Mouse (Mus musculus): ENCODE results near the gene Ptgir.
"Not testable (repeated sequence)": the region's sequence is repeated elsewhere in the genome, so short reads cannot be mapped to it uniquely, and the experiment has no call there.

Ptgir gene

GRCm38 (mm10) chr7:16944808-16945315 is 38.6 kb downstream of the Ptgir start:
- DNase-seq = no peak

- no peak for DNase-seq
Measured at GRCm38 (mm10) chr7:16945419-16945818, 39.1 kb downstream of the Ptgir start.

- DNase-seq = no peak
Measured at GRCm38 (mm10) chr7:16946441-16947348, 40.4 kb downstream of the Ptgir start.

GRCm38 (mm10) chr7:16947349-16947895 is 41.1 kb downstream of the Ptgir start:
- DNase-seq = no peak

GRCm38 (mm10) chr7:16947959-16948361 is 41.7 kb downstream of the Ptgir start:
- DNase-seq = no peak

GRCm38 (mm10) chr7:16948923-16949458 is 42.7 kb downstream of the Ptgir start:
- DNase-seq = no peak

GRCm38 (mm10) chr7:16949908-16950841 is 43.9 kb downstream of the Ptgir start:
- peak; percentile 85 for DNase-seq

GRCm38 (mm10) chr7:16950861-16951635 is 44.8 kb downstream of the Ptgir start:
- DNase-seq = peak; percentile 88

GRCm38 (mm10) chr7:16953776-16954175 is 47.5 kb downstream of the Ptgir start:
- DNase-seq = not testable (repeated sequence)

GRCm38 (mm10) chr7:16955712-16956111 is 49.4 kb downstream of the Ptgir start:
- DNase-seq = no peak

- DNase-seq = no peak
Measured at GRCm38 (mm10) chr7:16956410-16957265, 50.3 kb downstream of the Ptgir start.

- no peak for DNase-seq
Measured at GRCm38 (mm10) chr7:16959539-16960187, 53.4 kb downstream of the Ptgir start, which contains the start of gene Pnmal1. Gene Pnmal1 (plus strand): TSS chr7:16959679.
